Mouse (Mus musculus) lung, embryonic 14.5 days (tissue): ENCODE measurements at regions not wholly inside any gene's neighbourhood (a gene's known extent, or its start where the extent isn't known, plus 50 kb on each side); places are given as distances from the start of the nearest gene placed in this dataset.
"Not testable (repeated sequence)": the region's sequence is repeated elsewhere in the genome, so short reads cannot be mapped to it uniquely, and the experiment has no call there.

Experiments used
- ATAC-seq: fragments of 200-750 bp; cut with Nextera tagmentation; 2 replicates; pipeline ENCODE4 v1.8.0; 2017; ENCODE audit warnings: mild to moderate bottlenecking, moderate TSS enrichment, moderate library complexity; ENCODE audit not compliant: insufficient read depth
- DNase-seq: peaks from one replicate; pipeline ENCODE4 v3.0.0-alpha.2; 2015
- H3K27ac ChIP-seq: fragments of 300-500 bp; sonication (generic); 2 replicates; pipeline ENCODE4 v1.5.1; 2014; ENCODE audit warnings: low read depth, mild to moderate bottlenecking, moderate library complexity
- H3K27me3 ChIP-seq: fragments of 300-500 bp; sonication (generic); 2 replicates; pipeline ENCODE4 v1.6.1; 2014; ENCODE audit warnings: low read length, control low read depth; ENCODE audit not compliant: insufficient read depth
- H3K36me3 ChIP-seq: fragments of 300-500 bp; sonication (generic); 2 replicates; pipeline ENCODE4 v1.6.1; 2014; ENCODE audit warnings: control low read depth; ENCODE audit not compliant: insufficient read depth
- H3K4me1 ChIP-seq: fragments of 300-500 bp; sonication (generic); 2 replicates; pipeline ENCODE4 v1.6.1; 2014; ENCODE audit warnings: antibody characterized with exemption, control low read depth; ENCODE audit not compliant: insufficient read depth
- H3K4me2 ChIP-seq: fragments of 300-500 bp; sonication (generic); 2 replicates; pipeline ENCODE4 v1.6.1; 2014; ENCODE audit warnings: mild to moderate bottlenecking
- H3K4me3 ChIP-seq: fragments of 300-500 bp; sonication (generic); 2 replicates; pipeline ENCODE4 v1.5.1; 2014; ENCODE audit warnings: low read depth, low read length
- H3K9ac ChIP-seq: fragments of 300-500 bp; sonication (generic); 2 replicates; pipeline ENCODE4 v1.6.1; 2014
- H3K9me3 ChIP-seq: fragments of 300-500 bp; sonication (generic); 2 replicates; pipeline ENCODE4 v1.6.1; 2016; ENCODE audit warnings: low read depth, low read length, control low read depth
- CTCF ChIP-seq: IDR thresholded peaks from 2 replicates; pipeline ENCODE4 v1.5.1; 2016; ENCODE audit warnings: antibody characterized with exemption, low read depth
- WGBS: fragments of 180-500 bp; shearing (Covaris S2); extraction: QIAGEN DNeasy Blood & Tissue Kit; methylation state at CpG from one replicate; pipeline ENCODE4 v1.1.7; 2014; 5-methylcytosine and 5-hydroxymethylcytosine counted together

DNA sequence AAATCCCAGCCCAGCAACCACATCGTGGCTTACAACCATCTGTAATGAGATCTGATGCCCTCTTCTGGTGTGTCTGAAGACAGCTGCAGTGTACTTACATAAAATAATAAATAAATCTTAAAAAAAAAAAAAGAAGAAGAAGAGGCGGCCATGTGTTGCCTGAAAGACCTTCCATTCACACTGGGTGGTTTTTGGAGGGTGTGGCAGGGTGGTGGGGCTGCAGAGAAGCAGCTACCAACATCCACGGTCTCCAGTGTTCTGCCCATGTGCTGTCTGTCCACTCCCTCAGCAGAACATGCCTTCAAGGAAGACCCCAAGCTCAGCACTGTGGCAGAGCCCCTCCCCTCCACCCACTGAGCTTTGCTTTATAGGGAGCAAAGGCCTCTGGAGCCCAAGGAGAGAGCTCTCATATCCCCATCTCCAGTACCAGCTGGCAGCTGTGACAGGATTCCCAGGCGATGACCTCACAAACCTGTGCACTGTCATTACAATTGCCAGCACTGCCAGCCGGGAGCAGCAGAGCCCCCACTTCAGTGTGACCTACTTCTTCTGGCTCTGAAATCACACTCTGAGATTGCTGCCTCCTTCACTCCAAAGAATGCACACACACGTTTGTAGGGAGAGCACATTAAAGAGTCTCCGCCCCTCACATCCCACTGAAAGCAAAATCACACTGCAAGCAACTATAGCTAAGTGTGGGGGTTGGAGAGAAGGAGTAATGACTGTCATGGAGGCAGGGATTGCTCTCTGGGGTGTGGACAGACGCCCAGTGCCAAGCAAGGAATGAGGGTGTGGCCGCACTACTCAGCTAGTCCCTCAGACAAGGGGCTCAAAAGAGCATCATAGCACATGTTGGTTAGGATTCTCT lies 82.8 kb upstream of the Klf13 start:
- no peak for ATAC-seq
- 53% methylated on average over 9 of the region's 9 CpGs for WGBS
- Histone ChIP-seq H3K4me3 (no peak overlapping the region), H3K9ac (no peak overlapping the region; the same call in 1 of the 2 replicates), H3K4me2 (no peak overlapping the region), H3K4me1 (peaks cover 2% of the 10 kb centered on the region; the same call in 1 of the 2 replicates), H3K27ac (no peak overlapping the region), H3K36me3 (no peaks in the 10 kb centered on the region), H3K27me3 (no peaks in the 10 kb centered on the region), H3K9me3 (no peaks in the 10 kb centered on the region)
- DNase-seq: no peak
- TF ChIP-seq CTCF: no peak

DNA sequence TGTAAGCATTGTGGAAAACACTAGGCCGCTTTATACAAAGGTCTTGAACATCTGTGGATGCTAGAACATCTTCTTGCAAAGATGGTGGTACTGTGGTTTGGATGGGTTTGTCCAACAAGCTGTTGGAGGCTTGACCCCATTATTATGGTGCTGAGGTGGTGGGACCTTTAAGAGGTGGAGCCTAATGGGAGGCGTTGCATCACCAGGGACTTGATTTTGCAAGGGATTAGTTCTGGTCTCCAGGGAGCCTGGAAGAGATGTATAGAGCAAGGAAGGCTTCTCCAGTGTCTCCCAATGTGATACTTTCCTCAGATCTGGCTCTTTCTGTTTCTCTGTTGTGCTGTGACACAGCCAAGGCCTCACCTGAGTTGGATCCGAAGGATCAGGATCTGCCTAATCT lies 79.4 kb upstream of the Klf13 start:
- H3K9ac ChIP-seq: no peak overlapping the region
- no peaks in the 10 kb centered on the region for H3K9me3 ChIP-seq
- 70% methylated on average over 3 of the region's 3 CpGs for WGBS
- H3K4me2 ChIP-seq: no peak overlapping the region
- H3K4me3 ChIP-seq: no peak overlapping the region
- DNase-seq (no peak), ATAC-seq (no peak)
- no peaks in the 10 kb centered on the region for H3K27me3 ChIP-seq
- TF ChIP-seq CTCF: no peak
- H3K36me3 ChIP-seq: no peaks in the 10 kb centered on the region
- H3K27ac ChIP-seq: no peak overlapping the region
- peaks cover 2% of the 10 kb centered on the region; the same call in 1 of the 2 replicates for H3K4me1 ChIP-seq

DNA sequence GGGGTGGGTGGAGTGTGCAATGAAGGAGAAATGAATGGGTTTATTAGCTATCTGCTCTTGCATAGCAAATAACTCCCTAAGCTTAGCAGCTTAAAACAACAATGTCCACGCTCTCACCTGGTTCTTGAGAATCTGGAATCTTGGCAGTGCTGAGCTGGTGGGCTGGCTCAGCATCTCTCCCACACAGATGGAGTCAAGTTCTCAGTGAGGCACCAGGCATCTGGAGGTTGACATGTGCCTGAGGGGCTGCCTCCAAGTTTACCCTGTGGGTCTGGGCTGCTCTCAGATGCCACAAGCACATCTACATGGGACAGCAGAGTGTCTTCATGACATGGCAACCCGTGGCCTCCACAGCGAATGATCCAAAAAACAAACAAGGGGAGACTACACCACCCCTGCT lies 78.2 kb upstream of the Klf13 start:
- no peak overlapping the region for H3K4me3 ChIP-seq
- DNase-seq (peak; percentile 17), ATAC-seq (peak; percentile 48; the same call in 1 of the 2 replicates)
- 62% methylated on average over 3 of the region's 3 CpGs for WGBS
- H3K4me1 ChIP-seq: peaks cover 2% of the 10 kb centered on the region; the same call in 1 of the 2 replicates
- H3K9me3 ChIP-seq: no peaks in the 10 kb centered on the region
- H3K36me3 ChIP-seq: no peaks in the 10 kb centered on the region
- no peak overlapping the region for H3K27ac ChIP-seq
- no peak overlapping the region for H3K4me2 ChIP-seq
- no peaks in the 10 kb centered on the region for H3K27me3 ChIP-seq
- no peak overlapping the region for H3K9ac ChIP-seq
- no peak for TF ChIP-seq CTCF

DNA sequence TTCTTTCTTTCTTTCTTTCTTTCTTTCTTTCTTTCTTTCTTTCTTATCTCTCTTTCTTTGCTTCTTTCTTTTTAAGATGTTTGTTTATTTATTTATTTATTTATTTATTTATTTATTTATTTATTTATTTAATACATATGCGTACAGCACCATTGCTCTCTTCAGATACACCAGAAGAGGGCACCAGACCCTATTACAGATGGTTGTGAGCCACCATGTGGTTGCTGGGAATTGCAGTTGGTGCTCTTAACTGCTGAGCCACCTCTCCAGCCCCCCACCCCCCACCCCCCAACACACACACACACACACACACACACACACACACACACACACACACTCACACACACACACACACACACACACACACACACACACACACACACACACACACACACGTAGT lies 76.4 kb upstream of the Klf13 start:
- ATAC-seq, H3K9ac ChIP-seq, H3K27me3 ChIP-seq, H3K9me3 ChIP-seq, DNase-seq, H3K36me3 ChIP-seq, H3K4me2 ChIP-seq, H3K4me3 ChIP-seq, H3K27ac ChIP-seq, H3K4me1 ChIP-seq: not testable (repeated sequence)
- 83% methylated on average over 2 of the region's 2 CpGs for WGBS
- peak; percentile 18; the same call in 1 of the 2 replicates for TF ChIP-seq CTCF

DNA sequence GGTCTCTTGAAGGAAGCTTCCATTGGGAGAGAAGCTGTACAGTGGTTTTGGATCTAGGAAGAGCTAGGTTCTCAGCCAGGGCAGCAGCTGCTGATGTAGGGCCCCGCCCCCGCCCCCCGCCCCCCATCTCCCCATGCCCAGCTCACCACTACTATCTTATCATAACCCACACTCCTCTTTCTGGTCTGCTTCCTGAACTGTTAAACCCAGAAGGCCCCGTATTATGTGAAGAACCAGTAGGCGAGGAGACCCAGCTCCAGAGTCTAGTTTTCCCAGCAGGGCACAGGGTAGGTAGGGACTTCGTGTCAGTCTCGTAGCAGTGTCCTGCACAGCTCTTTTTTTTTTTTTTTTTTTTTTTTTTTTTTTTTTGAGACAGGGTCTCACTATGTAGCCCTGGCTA lies 75.5 kb upstream of the Klf13 start:
- Histone ChIP-seq H3K27me3 (no peaks in the 10 kb centered on the region), H3K9ac (no peak overlapping the region), H3K4me1 (no peaks in the 10 kb centered on the region), H3K36me3 (no peaks in the 10 kb centered on the region), H3K27ac (no peak overlapping the region), H3K4me3 (no peak overlapping the region), H3K9me3 (no peaks in the 10 kb centered on the region), H3K4me2 (no peak overlapping the region)
- DNase-seq: no peak
- 71% methylated on average over 7 of the region's 7 CpGs for WGBS
- TF ChIP-seq CTCF: no peak
- no peak for ATAC-seq

DNA sequence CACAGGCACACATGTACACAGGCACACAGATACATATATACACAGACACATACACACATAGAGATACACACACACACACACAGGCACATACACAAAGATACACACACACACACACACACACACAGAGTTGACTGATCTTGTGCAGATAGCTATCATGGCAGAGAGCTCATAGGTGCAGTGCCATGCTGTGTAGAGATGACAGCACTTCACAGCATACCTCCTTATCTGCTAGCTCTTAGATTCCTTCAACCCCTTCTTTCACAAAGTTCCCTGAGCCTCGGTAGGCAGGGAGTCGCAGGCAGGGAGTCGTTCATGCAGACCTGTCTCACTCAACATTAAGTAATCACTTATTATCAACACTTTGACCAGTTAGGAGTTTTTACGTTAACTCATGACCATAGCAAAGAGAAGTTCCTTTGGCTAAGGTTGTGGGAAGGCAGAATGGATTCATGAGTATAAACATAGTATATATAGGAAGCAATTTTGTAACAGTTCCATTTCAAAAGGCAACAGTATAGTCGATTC lies 74.4 kb upstream of the Klf13 start:
- Histone ChIP-seq H3K9me3 (no peaks in the 10 kb centered on the region), H3K4me3 (no peak overlapping the region), H3K4me2 (no peak overlapping the region), H3K27me3 (no peaks in the 10 kb centered on the region), H3K9ac (no peak overlapping the region), H3K36me3 (no peaks in the 10 kb centered on the region), H3K27ac (no peak overlapping the region), H3K4me1 (no peaks in the 10 kb centered on the region)
- WGBS: 47% methylated on average over 5 of the region's 5 CpGs
- TF ChIP-seq CTCF: no peak
- no peak for DNase-seq
- ATAC-seq: no peak

DNA sequence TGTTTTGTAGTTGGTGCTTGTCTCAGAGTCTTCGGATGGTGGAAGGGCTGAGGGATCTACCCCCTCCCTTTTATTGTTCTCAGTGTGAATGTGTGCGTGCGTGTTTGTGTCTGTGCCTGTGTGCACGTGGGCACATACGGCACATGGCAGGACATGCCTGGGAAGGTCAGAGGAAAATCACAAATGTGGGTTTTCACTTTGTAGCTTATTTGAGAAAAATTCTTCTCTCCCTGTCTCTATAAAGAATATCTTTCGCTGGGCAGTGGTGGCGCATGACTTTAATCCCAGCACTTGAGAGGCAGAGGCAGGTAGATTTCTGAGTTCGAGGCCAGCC lies 73.5 kb upstream of the Klf13 start:
- Histone ChIP-seq H3K9ac (no peak overlapping the region), H3K27ac (no peak overlapping the region), H3K36me3 (no peaks in the 10 kb centered on the region), H3K4me1 (no peaks in the 10 kb centered on the region), H3K9me3 (no peaks in the 10 kb centered on the region), H3K4me2 (no peak overlapping the region), H3K4me3 (no peak overlapping the region), H3K27me3 (no peaks in the 10 kb centered on the region)
- no peak for TF ChIP-seq CTCF
- WGBS: 72% methylated on average over 8 of the region's 8 CpGs
- DNase-seq (no peak), ATAC-seq (no peak)
